Mouse (Mus musculus): ENCODE measurements at regions not wholly inside any gene's neighbourhood (a gene's known extent, or its start where the extent isn't known, plus 50 kb on each side); places are given as distances from the start of the nearest gene placed in this dataset.

GRCm38 (mm10) chr15:42768396-42768795, 2634.2 kb downstream of the 9330182O14Rik start:
- no peak for DNase-seq

DNA sequence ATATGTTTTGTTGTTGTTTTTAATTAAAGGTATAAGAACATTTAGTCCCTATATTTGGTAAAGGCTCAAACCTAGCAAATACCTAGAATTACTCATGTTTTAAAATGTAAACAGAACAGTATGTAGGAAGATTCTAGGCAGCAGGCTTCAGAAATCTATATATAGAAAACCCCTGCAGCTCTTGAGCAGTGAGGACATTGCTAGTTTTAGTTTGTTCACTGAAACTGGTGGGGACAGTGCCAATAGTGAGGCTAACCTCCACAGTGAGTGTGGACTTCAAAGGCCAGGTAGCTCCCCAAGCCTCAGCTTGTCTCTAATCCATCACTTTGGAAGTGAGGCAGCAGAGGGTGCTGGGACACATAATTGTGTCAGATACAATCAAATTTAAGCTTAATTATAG, 2645.7 kb downstream of the 9330182O14Rik start:
- DNase-seq = no peak

DNA sequence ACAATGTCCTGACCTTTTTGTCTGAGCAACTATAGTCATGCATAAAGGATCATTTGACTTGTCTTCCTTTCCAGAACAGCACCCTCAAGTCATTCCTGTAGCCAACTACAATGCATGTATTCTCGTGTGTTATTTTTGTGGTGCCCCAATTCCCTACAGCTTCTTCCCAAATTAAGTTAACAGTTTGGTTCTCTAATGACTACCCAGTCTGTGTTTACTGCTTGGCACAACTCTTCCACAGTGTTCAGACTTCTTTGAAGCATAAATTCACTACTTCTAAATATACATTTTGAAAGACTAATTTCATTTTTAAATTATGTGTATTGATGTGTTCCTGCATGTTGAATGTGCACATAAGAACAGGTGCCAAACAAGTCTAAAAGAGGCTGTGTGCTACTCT, 2667.1 kb downstream of the 9330182O14Rik start:
- no peak for DNase-seq

DNA sequence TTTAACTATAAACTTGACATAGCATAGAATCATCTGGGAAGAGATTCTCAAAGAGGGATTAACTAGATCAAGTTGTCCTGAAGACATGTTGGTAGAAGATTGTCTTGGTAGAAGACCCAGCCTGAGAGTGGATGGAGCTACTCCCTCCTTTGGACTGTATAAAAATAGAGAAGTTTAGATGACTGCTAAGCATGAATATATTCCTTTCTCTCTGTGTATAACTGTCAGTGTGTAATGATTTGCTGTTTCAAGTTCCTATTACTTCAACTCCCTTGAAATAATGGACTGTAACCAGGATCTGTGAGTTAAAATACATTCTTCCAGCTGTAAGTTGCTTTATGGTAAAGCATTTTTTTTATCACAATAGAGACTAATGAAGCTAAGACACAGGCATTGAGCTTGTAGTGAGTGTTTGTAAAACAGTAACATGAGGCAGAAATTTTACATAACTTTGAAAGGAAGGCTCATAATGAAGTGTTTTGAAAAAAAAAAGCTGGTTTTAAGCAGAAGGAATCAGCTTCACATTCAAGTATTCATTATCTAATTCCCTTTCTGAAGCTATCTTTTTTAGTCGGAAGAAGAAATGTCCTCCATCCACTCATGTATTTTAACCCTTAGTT, 2676.8 kb downstream of the 9330182O14Rik start:
- no peak for DNase-seq

GRCm38 (mm10) chr15:42815026-42815724, 2681.0 kb downstream of the 9330182O14Rik start:
- DNase-seq = no peak

- no peak for DNase-seq
Measured at GRCm38 (mm10) chr15:42838839-42839238, 2704.7 kb downstream of the 9330182O14Rik start.

GRCm38 (mm10) chr15:42850003-42850402, 2715.8 kb downstream of the 9330182O14Rik start:
- DNase-seq = no peak

DNA sequence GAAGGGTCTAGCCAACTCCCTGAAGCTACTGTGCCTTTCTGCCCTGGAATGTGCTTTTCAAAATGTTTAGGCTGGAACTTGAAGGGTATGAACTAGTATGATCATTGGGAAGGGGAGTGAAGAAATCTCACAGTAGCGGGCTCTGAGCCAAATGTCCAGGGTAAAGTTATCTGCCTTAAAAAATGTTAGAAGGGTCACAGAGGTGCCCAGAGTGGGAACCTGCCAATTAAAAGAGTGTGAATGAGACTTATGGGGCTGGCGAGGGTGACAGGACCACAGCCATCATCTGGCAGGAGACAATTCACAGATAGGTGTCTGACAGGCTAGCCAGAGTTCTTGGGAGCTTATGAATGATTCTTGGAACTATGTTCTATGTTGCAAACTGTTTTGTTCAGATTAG, 2738.3 kb downstream of the 9330182O14Rik start:
- DNase-seq = no peak

- DNase-seq = no peak
Measured at GRCm38 (mm10) chr15:42894611-42895010, 2760.4 kb downstream of the 9330182O14Rik start.

DNA sequence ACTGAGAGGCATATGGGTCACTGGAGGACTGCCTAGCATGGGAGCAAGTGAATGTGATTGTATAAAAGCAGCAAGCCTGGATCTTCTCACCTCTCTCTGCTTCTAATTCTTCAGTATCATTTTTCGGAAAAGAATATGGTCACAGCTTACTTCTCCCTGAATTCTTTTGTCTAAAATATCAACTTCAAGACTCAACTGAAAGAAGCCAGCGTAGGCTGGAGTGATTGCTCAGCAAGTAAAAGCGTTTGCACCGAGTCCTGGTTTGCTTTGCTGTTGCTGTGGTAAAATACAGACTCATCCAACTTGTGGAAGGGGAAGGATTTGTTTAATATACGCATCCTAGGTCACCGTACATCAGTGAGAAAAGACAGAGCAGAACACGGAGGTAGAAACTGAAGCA, 2765.9 kb downstream of the 9330182O14Rik start:
- DNase-seq = no peak

- no peak for DNase-seq
Measured at GRCm38 (mm10) chr15:42901782-42902181, 2767.6 kb downstream of the 9330182O14Rik start.

DNA sequence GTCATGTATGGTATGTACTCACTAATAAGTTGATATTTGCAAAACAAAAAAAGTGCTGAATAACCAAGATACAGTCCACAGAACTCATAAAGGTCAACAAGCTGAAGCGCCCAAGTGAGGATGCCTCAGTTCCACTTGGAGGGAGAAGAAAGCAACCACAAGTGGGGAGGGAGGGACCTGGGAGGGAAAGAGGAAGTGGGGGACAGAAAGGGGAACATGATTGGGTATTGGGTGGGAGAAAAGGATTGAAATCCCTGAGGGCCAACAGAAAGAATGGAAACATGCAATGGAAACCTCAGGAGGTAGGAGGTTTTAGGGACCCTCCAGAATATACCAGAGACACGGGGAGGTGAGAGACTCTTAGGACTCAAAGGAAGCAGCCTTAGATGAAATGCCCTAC, 2777.2 kb downstream of the 9330182O14Rik start:
- no peak for DNase-seq

- DNase-seq = peak; percentile 13 to 18
Measured at GRCm38 (mm10) chr15:42912880-42913279, 2778.7 kb downstream of the 9330182O14Rik start.

DNA sequence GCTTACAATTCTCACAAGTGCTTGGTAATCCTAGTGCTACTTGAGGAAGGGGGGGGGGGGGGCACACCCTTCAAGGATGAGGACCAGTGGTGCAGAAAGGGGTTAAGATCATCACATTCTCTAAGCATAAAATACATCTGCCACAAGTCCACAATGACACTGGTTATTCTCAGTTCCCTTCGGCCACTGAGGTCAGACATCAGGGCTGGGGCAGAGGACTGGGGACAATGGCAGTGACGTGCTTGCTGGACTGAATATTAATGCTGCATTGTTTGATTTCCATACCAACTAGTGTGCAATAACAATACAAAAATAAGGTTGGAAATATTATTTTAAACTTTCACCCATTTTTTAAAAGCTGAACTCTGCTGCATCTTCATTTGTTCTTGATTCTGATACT, 2779.1 kb downstream of the 9330182O14Rik start:
- DNase-seq = no peak

DNA sequence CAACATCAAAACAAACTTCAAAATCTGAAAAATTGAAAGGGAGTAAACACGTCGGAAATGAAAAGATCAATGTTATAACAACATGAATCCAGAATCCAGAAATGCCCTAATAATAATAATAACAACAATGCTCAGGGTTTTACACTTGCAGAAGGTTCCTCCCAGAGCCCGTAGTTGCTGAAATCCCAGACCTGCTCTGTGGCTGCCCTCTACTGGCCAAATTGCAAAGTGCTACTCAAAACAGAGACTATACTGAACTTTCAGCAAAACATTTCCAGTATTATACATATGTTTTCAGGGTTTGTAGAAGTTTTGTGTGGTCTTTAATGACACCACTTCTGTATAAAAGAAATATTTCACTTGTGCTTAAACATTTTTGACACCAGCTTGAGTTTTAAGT, 2779.9 kb downstream of the 9330182O14Rik start:
- DNase-seq = peak; percentile 84 to 88

GRCm38 (mm10) chr15:42915195-42915594, 2781.0 kb downstream of the 9330182O14Rik start:
- DNase-seq = no peak

GRCm38 (mm10) chr15:42921618-42922017, 2787.5 kb downstream of the 9330182O14Rik start:
- DNase-seq = peak; percentile 15 to 18

DNA sequence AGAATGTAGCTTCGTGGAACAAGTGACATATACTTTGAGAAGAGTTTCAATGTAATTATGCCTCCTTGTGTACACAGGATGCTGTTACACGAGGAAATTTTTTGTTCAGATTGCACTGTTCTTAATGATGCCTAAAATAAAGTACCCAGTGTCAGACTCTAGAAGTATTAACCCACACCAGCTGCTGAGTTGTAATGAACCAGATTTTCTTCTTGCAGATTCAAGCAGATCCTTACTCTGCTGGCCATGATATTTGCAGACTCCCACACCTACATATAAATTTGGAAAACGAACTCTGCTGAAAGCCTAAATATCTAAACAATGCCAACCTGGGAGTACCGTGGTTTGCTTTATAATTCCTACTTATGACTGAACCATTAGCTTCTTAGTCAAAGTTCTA, 2794.2 kb downstream of the 9330182O14Rik start:
- no peak for DNase-seq

GRCm38 (mm10) chr15:42944610-42945009, 2810.4 kb downstream of the 9330182O14Rik start:
- DNase-seq = no peak

DNA sequence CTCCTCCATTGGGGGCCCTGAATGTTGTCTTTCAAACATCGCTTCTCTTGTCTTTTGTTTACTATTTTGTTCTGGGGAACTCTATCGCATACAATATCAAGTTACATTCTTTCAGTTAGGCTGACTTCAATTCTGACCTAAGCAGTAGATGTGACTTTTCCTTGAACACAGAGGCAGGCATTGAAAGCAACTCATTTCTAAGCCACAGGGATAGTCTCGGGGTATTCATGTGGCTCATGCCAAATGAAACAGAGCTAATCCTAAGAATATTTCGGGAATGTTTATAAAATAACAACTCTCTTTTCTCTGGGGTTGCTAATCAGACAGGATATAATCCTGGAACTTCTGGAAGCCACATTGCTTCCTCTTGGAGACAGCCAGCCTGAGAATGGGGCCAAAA, 2821.0 kb downstream of the 9330182O14Rik start:
- DNase-seq = no peak

- DNase-seq = peak; percentile 80 to 88
Measured at GRCm38 (mm10) chr15:42962747-42963338, 2828.7 kb downstream of the 9330182O14Rik start.

DNA sequence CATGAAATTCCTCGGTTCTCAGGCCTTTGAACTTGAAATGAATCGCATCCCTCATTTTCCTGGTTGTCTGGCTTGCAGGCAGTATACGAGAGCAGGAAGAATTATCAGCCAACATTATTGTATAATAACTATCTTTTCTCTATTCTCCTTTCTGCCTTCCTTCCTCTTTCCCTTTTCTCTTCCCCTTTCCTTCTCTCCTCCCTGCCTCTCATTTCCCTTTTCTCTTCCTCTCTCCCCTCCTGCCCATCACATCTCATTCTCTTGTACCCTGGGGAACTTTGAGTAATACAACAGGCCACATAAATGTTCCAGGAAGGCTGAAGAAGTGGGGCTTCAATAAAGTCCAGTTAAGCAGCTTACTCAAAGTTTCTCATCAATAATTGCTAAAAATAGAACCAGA, 2831.1 kb downstream of the 9330182O14Rik start:
- no peak for DNase-seq

All from cerebellum, postnatal 14 days (tissue).